Mouse (Mus musculus) left cerebral cortex, postnatal 14 days (tissue): ENCODE data around the gene Pde1b. TPM values are rescaled to one million over a fixed set of nuclear protein-coding genes. Genes with fewer than 3 reads are reported as not detected.
A peak's percentile ranks its signal among the peaks of the same experiment; 100 is the strongest.

ENCODE experiments used
- DNase-seq, 2 experiments: peaks; one replicate each; pipeline ENCODE4 v3.0.0; 2021 to 2022; ENCODE audit warnings: low spot score in 2 of 2, mixed read lengths in 1 of 2
- intact Hi-C: fragments of 180-260 bp; cut with DNase I; formaldehyde crosslinking; loops from one replicate; pipeline ENCODE4 v1.15.1; 2025
- long read RNA-seq, 2 experiments: library from polyadenylated mRNA; stranded (forward); transcript quantifications; one replicate each; pipeline ENCODE4 v2.0.0; 2021
- total RNA-seq, 2 experiments: library from RNA; stranded (reverse); gene quantifications; 2 replicates each; pipeline ENCODE4 v1.2.3; 2021

Pde1b gene
- 100 to 1,000 TPM in 1 of 2 experiments, 10 to 100 TPM in 1; 94.8 to 109 TPM for total RNA-seq
- long read RNA-seq, experiment 1, transcript Pde1b-201 (16 exons, 3,218 nt), result major isoform, 69 of 111 reads
- long read RNA-seq, experiment 1, partial matches to known transcripts, result 34 of 111 reads
- long read RNA-seq, experiment 1, other reads (novel, unspliced or antisense), result 8 of 111 reads
- long read RNA-seq, experiment 2, transcript Pde1b-201 (16 exons, 3,218 nt), result major isoform, 63 of 96 reads
- long read RNA-seq, experiment 2, partial matches to known transcripts, result 27 of 96 reads
- long read RNA-seq, experiment 2, other reads (novel, unspliced or antisense), result 6 of 96 reads

DNA sequence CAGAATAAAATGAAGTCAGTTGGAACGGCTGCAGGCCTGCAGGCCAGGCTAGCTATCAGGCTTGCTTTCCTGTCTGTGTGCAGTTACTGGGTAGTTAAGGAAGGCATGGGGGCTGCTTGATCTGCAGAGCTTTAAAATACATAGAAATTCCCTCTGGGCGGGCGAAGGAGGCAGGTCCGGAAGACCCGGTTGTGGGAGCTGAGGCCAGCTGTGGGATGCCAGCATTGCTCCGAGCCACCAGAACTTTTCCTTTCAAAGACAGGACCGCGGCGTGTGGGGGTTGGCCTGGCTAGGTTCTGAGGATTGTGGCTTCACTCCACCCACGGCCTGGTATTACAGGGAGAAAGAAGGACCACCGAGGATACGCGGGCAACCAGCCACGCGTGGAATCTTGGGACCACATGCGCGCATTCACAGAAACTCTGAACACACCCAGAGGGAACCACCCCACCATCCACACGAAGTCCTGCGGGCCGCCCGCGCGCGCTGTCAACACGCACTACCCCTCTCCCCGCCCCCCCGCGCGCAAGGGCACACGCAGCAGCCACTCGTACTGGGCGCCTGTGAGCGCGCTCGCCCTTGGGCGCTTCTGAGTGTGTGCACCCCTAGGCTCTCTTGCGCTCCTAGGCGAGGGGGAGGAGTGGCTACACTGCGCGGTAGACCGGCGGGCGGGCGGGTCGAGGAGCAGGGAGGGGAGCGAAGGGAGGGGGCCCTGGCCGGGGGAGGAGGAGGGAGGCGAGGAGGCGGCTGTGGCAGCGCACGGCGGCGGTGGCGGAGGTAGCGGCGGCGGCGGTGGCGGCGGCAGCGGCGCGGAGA is at the start of gene Pde1b:
Gene Pde1b (plus strand): TSS at position 600 of the 816 bp plus-strand sequence.
- intact Hi-C loops, result no loop called here

DNA sequence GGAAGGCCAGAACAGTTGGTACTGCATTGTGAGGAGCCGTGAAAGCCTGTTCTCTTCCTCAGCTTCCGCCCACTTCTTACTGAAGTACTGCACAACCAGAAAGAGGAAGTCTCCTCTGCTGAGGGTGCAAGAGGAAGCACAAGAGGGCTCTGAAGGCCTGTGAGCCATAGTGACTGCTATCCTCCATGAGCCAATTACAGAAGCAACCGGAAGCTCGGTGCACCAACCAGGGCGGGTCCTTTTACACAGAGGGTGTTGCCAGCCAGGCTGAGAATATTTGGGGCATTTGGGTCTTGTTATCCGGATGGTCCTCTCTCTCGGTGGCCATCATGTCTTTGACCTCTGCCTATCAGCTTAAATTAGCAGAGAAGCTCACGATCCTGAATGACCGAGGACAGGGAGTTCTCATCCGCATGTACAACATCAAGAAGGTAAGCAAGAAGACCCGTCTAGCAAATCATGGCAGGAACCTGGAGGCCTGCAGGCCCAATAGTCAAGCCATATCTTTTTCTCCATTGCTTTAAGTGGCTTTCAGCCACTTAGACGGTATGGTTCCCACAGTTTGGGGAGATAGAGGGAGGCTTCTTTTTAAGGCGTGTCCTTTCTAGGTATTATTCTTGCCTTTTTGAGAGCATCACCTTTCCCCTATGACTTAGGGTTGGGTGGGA is 49.1 kb upstream of the Pde1b start, which contains the start of gene Nckap1l:
Gene Nckap1l (plus strand): TSS at position 244 of the 668 bp plus-strand sequence.
- intact Hi-C loops, result no loop called here
- DNase-seq, result peak; percentile 38 to 47

More for the DNA sequence above, at the start of gene Pde1b:
- DNase-seq, result peak; percentile 54 to 65

DNA sequence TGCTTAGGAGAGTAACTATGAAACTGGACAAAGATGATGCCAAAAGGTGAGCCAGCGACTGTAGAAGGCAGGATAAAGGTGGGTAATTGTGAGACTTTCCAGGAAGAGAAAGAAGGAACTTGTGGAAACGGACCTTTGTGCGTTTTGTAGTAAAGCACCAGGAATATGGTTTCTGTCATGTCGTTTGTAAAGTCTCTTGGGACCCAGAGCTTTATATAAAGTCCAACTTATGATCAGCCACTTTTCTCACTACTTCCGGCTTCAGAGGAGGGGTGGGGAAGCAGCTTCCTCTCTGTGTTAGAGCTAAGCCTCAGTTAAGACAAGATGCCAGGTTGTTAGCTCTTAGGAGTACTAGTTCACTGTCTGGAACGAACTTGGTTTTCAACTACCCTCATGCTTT is 48.4 kb upstream of the Pde1b start:
- intact Hi-C loops, result no loop called here
- no peak for DNase-seq

DNA sequence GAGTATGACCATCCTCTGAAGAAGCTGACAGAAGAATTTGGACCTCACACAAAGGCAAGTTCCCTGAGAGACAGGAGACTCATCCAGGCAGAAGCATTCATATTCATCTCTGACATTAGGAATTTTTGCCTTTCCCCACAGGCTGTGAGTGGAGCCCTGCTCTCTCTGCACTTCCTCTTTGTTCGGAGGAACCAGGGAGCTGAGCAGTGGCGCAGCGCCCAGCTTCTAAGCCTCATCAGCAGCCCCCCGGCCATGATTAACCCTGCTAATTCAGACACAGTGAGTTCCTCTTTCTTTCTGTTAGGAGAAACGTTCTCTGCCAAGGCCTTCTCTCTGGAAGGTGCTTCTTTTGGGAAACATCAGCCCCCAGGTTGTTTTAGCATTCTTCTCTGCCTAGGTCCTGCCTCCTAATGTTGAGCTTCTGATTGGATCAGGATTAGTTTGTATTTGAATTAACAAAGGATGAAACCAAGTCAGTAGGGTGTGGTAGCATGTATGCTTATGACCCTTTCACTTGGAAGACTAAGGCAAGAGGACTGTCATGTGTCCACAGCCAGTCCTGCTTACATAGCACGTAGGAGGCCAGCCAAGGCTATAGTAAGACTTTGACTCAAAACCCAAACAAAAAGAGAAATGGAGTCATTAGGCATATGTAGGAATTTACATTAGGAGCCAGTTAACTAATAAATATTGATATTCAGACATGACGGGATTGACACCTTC is 40.1 kb upstream of the Pde1b start:
- intact Hi-C loops, result no loop called here
- peak; percentile 24 to 39 for DNase-seq

DNA sequence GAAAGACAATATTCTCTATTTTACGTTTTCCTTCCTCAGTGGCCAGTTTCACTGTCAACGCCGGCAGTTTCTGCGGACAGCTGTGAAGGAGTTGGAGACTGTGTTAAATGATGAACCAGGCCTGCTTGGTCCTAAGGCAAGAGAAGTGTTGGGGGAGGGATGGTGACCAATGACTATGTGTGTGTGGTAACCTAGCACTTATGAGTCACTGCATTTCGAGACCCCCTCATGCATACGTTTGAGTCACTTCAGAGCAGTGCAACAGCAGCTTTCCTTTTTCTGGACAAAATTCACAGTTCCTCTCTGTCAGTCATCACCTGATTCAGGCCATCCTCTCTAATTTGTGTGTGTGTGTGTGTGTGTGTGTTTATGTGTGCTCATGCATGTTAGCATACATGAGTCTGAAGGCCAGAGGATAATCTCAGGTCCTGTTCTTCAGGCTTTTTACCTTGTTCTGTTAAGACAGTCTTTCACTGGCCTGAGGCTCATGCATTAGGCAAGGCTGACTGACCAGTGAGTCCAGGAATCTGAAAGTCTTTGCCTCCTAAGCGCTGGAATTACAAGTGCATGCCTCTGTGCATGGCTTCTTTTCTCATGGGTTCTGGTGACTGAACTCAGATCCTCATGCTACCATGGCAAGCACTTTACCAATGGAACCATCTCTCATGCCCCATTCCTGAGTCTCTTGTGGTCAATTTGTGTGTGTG is 31.2 kb upstream of the Pde1b start:
- DNase-seq, result no peak

DNA sequence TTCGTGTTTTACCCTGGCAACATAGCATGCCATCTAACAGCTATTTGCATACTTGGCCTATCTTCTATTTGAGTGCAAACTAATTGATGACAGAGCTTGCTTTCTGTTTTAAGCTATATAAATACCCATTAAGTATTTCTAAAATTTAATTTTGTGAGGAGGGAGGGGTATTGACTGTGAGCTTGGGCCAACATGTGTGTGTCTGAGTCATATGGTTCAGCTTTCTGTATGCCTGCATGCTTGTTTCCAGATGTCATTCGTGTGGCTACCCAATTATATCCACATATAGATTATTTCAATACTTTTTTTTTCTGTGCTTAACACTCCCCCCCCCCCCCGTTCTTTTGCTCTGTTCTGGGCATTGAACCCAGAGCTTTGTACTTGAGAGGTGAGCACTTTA is 30.6 kb upstream of the Pde1b start:
- intact Hi-C loops, result no loop called here
- no peak for DNase-seq

More for the DNA sequence above, 31.2 kb upstream of the Pde1b start:
- intact Hi-C loops, result no loop called here

DNA sequence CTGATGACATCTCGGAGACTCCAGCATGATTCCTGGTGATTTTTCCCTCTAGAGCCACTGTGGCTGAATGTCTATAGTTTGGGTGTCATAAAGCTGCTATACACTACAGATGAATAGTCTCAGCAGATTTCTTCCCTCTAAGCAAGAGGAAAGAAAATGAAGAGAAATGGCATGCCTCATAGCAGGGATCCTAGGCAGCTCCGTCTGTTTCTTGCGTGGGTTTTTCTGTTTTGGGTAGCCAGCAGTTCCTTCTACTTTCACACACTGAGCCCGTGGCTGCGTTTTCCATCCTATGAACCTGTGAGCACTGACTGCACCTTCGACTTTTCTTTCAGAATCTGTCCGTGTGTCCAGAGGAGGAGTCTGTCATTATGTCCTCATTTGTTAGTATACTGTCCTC is 29.7 kb upstream of the Pde1b start:
- DNase-seq, result peak; percentile 18 to 46
- intact Hi-C loops, result no loop called here

DNA sequence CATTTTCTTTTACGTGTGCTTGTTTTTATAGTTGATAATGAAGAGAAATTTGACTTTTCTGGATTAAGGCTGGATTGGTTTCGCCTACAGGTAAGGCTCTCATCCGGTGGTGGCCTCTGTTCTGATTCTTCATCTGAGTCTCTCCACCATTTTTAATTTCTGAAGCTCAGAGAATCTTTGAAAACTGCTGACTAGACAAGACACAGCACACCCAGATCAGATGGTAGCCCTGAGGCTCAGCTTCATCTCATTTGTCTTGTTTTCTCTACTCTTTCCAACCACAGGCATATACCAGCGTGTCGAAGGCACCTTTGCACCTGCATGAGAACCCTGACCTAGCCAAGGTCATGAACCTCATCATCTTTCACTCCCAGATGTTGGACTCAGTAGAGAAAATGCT is 29.1 kb upstream of the Pde1b start:
- DNase-seq, result no peak
- intact Hi-C loops, result no loop called here

DNA sequence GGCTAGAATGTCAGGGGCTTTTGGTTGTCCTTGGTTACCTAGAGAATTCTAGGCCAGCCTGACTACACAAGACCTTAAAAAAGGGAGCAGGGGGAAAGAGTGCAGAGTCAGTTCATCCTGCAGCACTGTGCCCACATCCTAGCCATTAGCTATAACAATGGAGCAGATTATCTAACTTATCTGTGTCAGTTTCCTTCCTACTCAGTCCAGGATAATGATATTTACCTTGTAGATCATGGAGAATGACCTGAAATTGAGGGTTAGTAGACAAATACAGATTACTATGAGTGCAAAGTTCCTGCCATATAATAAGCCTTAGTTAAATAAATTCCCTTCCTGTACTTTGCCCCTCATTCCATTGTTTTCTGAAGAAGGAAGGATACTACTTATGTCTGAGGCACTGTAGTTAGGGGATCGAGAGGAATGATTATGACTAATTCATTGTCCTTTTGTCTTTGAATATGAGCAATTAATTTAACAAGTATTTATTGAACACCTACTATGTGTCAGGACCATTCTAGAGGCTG is 23.7 kb upstream of the Pde1b start:
- intact Hi-C loops, result no loop called here
- DNase-seq, result no peak

DNA sequence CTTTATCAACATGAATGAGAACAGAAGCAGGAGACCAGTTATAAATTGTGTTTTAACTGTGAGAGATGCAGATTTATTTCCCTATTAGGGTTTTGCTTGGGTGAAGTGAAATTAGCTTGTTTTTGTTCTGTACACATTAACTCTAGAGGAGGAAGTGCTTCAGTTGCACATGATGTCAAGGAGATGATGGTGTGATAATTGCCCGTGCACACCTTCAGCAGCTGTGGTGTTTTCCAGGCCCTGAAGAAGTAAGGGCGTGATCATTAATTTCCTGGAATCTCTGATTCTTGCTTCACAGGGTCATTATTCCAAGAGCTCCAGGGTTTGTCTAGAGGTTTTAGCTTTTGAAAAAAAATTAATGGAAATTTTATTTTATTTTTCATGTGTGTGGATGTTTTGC is 22.7 kb upstream of the Pde1b start:
- DNase-seq, result no peak

DNA sequence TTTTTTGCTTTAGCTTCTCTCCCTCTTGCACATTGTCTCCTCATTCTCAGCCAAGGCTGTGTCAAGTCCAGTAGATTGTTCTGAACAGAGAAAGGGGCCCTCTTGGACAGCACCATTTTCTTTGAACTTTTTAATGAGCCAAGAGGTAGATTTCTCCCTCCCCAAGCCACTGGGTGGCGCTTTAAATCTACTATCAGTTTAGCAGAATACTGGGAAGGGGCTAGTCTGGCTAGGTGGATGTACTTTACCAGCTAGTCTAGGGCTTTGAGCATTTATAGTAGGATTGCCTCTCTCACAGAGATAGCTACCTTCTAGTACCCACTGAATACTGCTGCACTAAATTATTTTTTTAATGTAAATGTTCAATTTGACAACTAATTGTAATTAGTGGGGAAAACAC is 20.3 kb upstream of the Pde1b start:
- DNase-seq, result peak in 1 of 2 experiments; percentile 59
- intact Hi-C loops, result loop anchor here (5.0 kb wide), 1 partner anchor 50 kb away; no protein-coding TSS in a partner anchor

More for the DNA sequence above, 22.7 kb upstream of the Pde1b start:
- intact Hi-C loops, result loop anchor here (5.0 kb wide), 1 partner anchor 52 kb away; no protein-coding TSS in a partner anchor

DNA sequence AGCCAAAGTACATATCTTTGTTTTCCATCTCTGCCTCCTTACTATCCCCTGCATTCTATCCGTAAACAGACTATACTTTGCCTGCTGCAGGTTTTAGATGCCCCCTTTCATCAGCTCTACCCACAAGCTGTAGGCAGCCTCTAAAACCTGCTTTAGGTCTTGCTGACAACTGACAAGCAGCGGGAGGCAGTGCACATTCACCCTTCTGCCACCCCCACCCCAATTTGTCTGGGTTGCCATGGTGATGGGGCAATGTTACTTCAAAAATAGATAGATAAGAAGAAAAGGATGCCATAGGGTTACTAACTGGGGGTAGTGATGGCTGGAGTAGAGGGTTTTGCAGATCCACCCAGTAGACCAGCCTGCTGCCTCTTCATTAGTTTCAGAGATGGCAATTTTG is 18.3 kb upstream of the Pde1b start:
- intact Hi-C loops, result loop anchor here (5.0 kb wide), 1 partner anchor 48 kb away; no protein-coding TSS in a partner anchor
- DNase-seq, result peak in 1 of 2 experiments; percentile 30

DNA sequence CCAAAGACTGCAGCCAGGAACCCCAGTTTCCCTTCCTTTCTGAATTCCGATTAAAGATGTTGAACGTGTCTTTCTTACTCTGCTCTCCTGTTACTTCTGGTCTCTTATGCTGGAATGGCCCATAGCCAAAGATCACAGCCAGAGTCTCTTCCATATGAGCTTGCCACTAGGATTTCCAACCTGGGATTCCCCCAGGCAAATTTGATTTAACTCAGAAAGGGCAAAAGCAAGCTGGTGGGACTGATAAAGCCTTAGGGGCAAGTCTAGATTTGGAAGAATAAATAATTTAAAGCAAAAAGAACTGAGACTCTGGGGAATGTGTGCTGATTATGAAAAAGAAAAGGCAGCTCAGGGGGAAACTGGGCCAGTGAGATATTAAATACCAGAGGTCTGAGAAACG is 17.7 kb upstream of the Pde1b start:
- intact Hi-C loops, result no loop called here
- no peak for DNase-seq

DNA sequence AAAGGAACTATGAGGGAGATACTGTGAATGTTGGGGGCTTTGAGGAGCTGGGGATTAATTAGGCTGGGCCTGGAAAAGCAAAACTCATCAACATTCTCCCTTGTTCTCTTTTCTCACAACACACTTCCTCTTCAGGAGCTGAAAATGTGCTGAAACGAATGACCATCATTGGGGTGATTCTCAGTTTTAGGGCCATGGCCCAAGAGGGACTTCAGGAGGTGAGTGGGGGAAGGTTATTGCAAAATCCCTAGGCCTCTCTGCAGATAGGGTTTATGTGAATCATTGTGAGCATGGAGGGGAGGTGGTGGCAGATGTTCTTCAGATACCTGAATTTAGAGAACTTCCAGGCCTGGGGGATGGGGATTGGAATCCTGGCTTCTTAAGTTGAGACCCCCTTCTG is 16.2 kb upstream of the Pde1b start:
- intact Hi-C loops, result no loop called here
- no peak for DNase-seq

DNA sequence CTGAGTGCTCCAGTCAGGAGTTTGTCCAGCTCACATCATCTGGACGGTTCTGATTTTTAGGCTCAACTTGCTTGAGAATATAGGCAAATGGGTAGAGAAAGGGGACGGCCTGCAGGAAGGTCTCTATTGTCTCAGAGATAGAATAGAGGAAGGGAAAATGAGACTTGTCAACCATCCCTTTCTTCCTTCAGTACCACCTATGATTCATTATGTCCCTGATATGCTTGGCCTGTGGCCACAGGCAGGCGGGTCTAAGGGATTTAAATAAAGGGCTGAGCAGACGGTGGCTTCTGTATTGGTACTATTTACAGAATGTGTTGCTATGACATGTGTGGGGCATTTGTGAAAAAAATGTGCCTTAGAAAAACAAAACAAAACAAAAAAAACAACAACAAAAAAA is 14.5 kb upstream of the Pde1b start:
- intact Hi-C loops, result no loop called here
- DNase-seq, result no peak

DNA sequence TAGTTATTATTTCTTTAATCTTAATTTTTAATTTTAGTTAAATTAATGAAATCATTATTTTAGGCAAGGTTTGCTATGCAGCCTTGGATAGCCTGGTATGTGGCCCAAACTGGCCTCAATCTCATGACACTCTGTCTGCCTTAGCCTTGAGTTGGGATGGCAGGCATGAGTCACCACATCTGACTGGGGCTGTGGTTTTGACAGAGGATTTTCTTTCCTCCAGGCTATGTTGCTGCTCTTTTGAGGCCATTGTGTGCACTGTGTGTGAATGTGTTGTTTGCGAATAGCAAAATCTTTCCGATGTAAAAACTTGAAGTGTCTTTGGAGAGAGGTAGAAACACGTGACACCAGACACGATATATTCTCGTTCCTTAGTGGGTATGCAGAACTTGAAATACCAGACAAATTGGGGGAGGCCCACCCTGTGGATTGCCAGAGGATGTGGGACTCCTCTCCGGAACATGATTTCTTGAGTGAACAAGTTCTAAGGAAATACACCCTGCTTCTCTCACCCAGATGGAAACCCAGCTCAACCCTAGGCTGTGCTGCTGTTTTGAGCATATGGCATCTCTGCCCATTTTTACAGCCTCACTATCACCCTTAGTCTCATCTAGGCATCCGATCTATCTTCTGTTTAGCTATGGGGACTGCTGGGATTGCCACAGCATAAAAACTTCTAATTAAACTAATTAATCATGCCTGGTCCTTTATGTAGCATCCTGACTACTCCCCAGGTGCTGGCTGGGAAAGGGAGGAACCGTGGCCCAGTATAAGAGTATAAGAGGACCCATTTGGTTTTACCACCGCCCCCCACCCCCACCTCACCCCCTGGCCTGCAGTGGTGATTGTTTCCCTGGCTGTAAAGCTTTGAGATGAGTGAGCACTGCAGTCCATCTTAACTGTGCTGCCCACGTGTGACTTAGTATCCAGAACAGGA is 6.4 kb upstream of the Pde1b start:
- intact Hi-C loops, result no loop called here
- DNase-seq, result no peak

DNA sequence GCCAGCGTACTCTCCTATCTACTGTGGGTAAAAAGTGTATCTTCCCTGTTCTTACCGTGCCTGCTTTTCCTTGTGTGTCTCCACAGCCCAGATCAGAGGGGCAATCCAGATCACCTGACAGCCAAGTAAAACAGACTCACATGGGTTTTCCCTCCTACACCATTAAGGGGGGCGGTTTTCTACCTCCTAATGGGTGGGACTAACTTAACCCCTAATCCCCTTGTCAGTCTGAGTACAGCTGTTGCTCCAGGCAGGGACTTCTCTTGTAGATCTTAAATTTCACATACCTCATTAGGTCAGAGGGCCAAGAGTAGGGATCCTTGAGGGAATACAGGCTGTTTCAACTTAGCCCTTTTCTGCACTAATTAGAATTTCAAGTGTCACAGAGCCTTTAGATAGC is 4.7 kb upstream of the Pde1b start:
- DNase-seq, result no peak
- intact Hi-C loops, result no loop called here
